Comparison of ENCODE assay signal across 26 mouse cellular contexts in the genomic region with DNA sequence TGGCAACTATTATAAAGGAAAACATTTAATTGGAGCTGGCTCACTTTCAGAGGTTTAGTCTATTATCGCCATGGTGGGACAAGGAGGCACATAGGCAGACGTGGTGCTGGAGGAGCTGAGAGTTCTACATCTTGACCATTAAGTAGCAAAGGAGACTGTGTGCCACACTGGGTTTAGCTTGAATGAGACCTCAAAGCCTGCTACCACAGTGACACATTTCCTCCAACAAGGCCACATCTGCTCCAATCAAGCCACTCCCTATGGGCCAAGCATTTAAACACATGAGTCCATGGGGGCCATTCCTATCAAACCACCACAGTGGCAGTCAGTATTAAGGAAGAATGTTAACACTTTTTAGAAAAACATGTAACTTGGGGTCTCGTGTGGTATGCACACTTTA. TPM values are rescaled to one million over a fixed set of nuclear protein-coding genes. Genes with fewer than 3 reads are reported as not detected.
DNase-seq lines count a peak whose midpoint lies in the region; ATAC-seq and TF ChIP-seq lines count a peak whose summit lies in the region.
"Had no signal": no experiment of that assay in that cellular context is flagged by ENCODE, and none has a peak within 500 bp of the region (broad histone marks: within the 10 kb centered on the region; RNA-seq: fewer than 3 reads in every experiment).

No protein-coding gene starts in this region.

- H3K36me3 ChIP-seq in heart, postnatal 0 days (replicated peaks; ENCODE audit: control insufficient read depth, insufficient read depth, low read length) = peaks cover 13% of the 10 kb centered on the region
- H3K36me3 ChIP-seq in heart, embryonic 10.5 days = peaks cover 16% of the 10 kb centered on the region
- H3K36me3 ChIP-seq in testis, adult 2 months (ENCODE audit: control insufficient read depth, insufficient read depth, low read length) = no peaks in the 10 kb centered on the region

- no peak overlapping the region for H3K4me3 ChIP-seq in heart, postnatal 0 days (ENCODE audit: low read depth, low read length)
- H3K4me3 ChIP-seq in heart, embryonic 10.5 days = no peak overlapping the region
- no peak overlapping the region for H3K4me3 ChIP-seq in testis, adult 2 months (ENCODE audit: control insufficient read depth, low read depth, low read length)
- H3K4me3 ChIP-seq: forebrain, embryonic 10.5 days; forebrain, embryonic 13.5 days; heart, embryonic 13.5 days; hindbrain, embryonic 10.5 days; hindbrain, embryonic 13.5 days; intestine, embryonic 15.5 days had no signal

- no peaks in the 10 kb centered on the region for H3K4me1 ChIP-seq in heart, postnatal 0 days (ENCODE audit: control insufficient read depth, insufficient read depth)
- H3K4me1 ChIP-seq in heart, embryonic 10.5 days = no peaks in the 10 kb centered on the region; the same call in 1 of the 2 replicates
- no peaks in the 10 kb centered on the region; the same call in 1 of the 2 replicates for H3K4me1 ChIP-seq in testis, adult 2 months (ENCODE audit: control insufficient read depth, insufficient read depth, low read length)
- H3K4me1 ChIP-seq: forebrain, embryonic 10.5 days; hindbrain, embryonic 10.5 days; intestine, embryonic 15.5 days had no signal

- H3K9me3 ChIP-seq in heart, postnatal 0 days (replicated peaks; ENCODE audit: control insufficient read depth, low read length) = no peaks in the 10 kb centered on the region
- H3K9me3 ChIP-seq in heart, embryonic 10.5 days = no peaks in the 10 kb centered on the region
- H3K9me3 ChIP-seq: forebrain, embryonic 10.5 days; forebrain, embryonic 13.5 days; hindbrain, embryonic 10.5 days; hindbrain, embryonic 13.5 days; intestine, embryonic 15.5 days had no signal

- peak; percentile 84 for DNase-seq in heart, adult 11 months
- DNase-seq in heart, postnatal 14 days = no peak
- no peak for DNase-seq in heart, postnatal 0 days (ENCODE audit: low spot score)
- DNase-seq in heart, embryonic 10.5 days (ENCODE audit: low spot score) = no peak
- DNase-seq in testis, postnatal 14 days (ENCODE audit: low spot score) = no peak
- no peak for DNase-seq in ovary, postnatal 10 days (ENCODE audit: low spot score)
- DNase-seq: adrenal gland, postnatal 10 days; adrenal gland, postnatal 36 days; cerebellum, adult 11 months; cerebellum, adult 2 months; cerebellum, adult 9-11 months; cerebellum, postnatal 25 days; gastrocnemius, postnatal 10 days; gastrocnemius, postnatal 36 days; heart, postnatal 36 days; kidney, adult 11 months had no signal

- no peak for TF ChIP-seq POLR2A in testis, adult 2 months (IDR thresholded peaks at IDR 0.05; ENCODE audit: control insufficient read depth, low read depth, low read length)

- ATAC-seq in heart, postnatal 0 days (ENCODE audit: insufficient read depth, low read depth) = no peak
- ATAC-seq: CD4-positive, CD25-positive, alpha-beta regulatory T cell, adult 4 months; forebrain, embryonic 13.5 days; forebrain, embryonic 16.5 days; hindbrain, embryonic 16.5 days; intestine, embryonic 15.5 days had no signal

- H3K9ac ChIP-seq in heart, postnatal 0 days (replicated peaks; ENCODE audit: low read depth, low read length) = no peak overlapping the region
- H3K9ac ChIP-seq: forebrain, embryonic 13.5 days; heart, embryonic 13.5 days; hindbrain, embryonic 13.5 days; intestine, embryonic 15.5 days had no signal

- intact Hi-C loops in heart, postnatal 14 days (cut with DNase I) = no loop called here

- no peak for TF ChIP-seq EP300 in heart, postnatal 0 days (IDR thresholded peaks at IDR 0.05; ENCODE audit: low read depth)

- H3K27ac ChIP-seq in heart, postnatal 0 days (ENCODE audit: low read depth) = peak overlapping the region; percentile 0; the same call in 1 of the 2 replicates
- H3K27ac ChIP-seq in heart, embryonic 10.5 days = no peak overlapping the region
- H3K27ac ChIP-seq in testis, adult 2 months (ENCODE audit: control insufficient read depth, insufficient read depth, low read depth, low read length) = peak overlapping the region; percentile 36; the same call in 1 of the 2 replicates
- H3K27ac ChIP-seq: forebrain, embryonic 10.5 days; forebrain, embryonic 13.5 days; heart, embryonic 13.5 days; hindbrain, embryonic 10.5 days; hindbrain, embryonic 13.5 days; intestine, embryonic 15.5 days had no signal

- H3K27me3 ChIP-seq in heart, postnatal 0 days (ENCODE audit: control insufficient read depth, insufficient read depth, low read length) = no peaks in the 10 kb centered on the region
- no peaks in the 10 kb centered on the region for H3K27me3 ChIP-seq in heart, embryonic 10.5 days (ENCODE audit: insufficient read depth, poor library complexity, severe bottlenecking)
- H3K27me3 ChIP-seq in testis, adult 2 months (ENCODE audit: control insufficient read depth, insufficient read depth, low read length) = no peaks in the 10 kb centered on the region
- H3K27me3 ChIP-seq: forebrain, embryonic 13.5 days; heart, embryonic 13.5 days; hindbrain, embryonic 13.5 days; intestine, embryonic 15.5 days had no signal

- 45% methylated on average over 3 of the region's 3 CpGs for WGBS in heart, postnatal 0 days
- 84% methylated on average over 3 of the region's 3 CpGs for WGBS in heart, embryonic 10.5 days

- no peak for TF ChIP-seq CTCF in heart, postnatal 0 days (IDR thresholded peaks at IDR 0.05; ENCODE audit: low read depth)
- no peak for TF ChIP-seq CTCF in testis, adult 2 months (IDR thresholded peaks at IDR 0.05; ENCODE audit: control insufficient read depth, insufficient read depth, insufficient replicate concordance, low read depth, low read length)

- no peak overlapping the region for H3K4me2 ChIP-seq in heart, postnatal 0 days (ENCODE audit: low read depth, low read length)
- H3K4me2 ChIP-seq: forebrain, embryonic 13.5 days; heart, embryonic 13.5 days; hindbrain, embryonic 13.5 days; intestine, embryonic 15.5 days had no signal

RNA-seq across cellular contexts. Expression of a gene that starts 45.2 kb away (rescaled TPM):
- total RNA-seq in heart, postnatal 14 days (2021) = 10 to 100 TPM; 47.2 to 52.9 TPM
- 14.1 and 25.3 TPM in 2 replicates for total RNA-seq in heart, postnatal 0 days (2014; rRNA removed; ENCODE audit: low replicate concordance)
- 5.8 and 6.4 TPM in 2 replicates for polyA plus RNA-seq in heart, postnatal 0 days (2015; fragmentation: Nextera tagmentation; extraction: Ambion mirVana)
- 10.6 and 11.8 TPM in 2 replicates for polyA plus RNA-seq in heart, embryonic 10.5 days (2016; fragmentation: Nextera tagmentation; extraction: Ambion mirVana)
- 26.2 and 34.5 TPM in 2 replicates for polyA plus RNA-seq in testis, adult 2 months (2012; rRNA removed)

RNA-seq across cellular contexts. Expression of a gene that starts 51.5 kb away (rescaled TPM):
- 1 to 10 TPM; 1.9 to 2.6 TPM for total RNA-seq in heart, postnatal 14 days (2021)
- 3.3 and 6.2 TPM in 2 replicates for total RNA-seq in heart, postnatal 0 days (2014; rRNA removed; ENCODE audit: low replicate concordance)
- polyA plus RNA-seq in heart, postnatal 0 days (2015; fragmentation: Nextera tagmentation; extraction: Ambion mirVana) = 2.3 and 2.4 TPM in 2 replicates
- polyA plus RNA-seq in heart, embryonic 10.5 days (2016; fragmentation: Nextera tagmentation; extraction: Ambion mirVana) = 12.6 and 19.9 TPM in 2 replicates
- polyA plus RNA-seq in testis, adult 2 months (2012; rRNA removed) = 17.9 and 18.9 TPM in 2 replicates
